Mouse (Mus musculus) hindbrain, embryonic 11.5 days (tissue): ENCODE data around the gene Gm36864. TPM values are rescaled to one million over a fixed set of nuclear protein-coding genes. Genes with fewer than 3 reads are reported as not detected.
"Not testable (repeated sequence)": the region's sequence is repeated elsewhere in the genome, so short reads cannot be mapped to it uniquely, and the experiment has no call there.

Experiments
- ATAC-seq: fragments of 200-750 bp; cut with Nextera tagmentation; 2 replicates; pipeline ENCODE4 v1.8.0; 2017; ENCODE audit warnings: mild to moderate bottlenecking, moderate TSS enrichment, moderate library complexity; ENCODE audit not compliant: low FRiP score
- DNase-seq: peaks from one replicate; pipeline ENCODE4 v3.0.0-alpha.2; 2015; ENCODE audit warnings: low spot score
- H3K27ac ChIP-seq: fragments of 300-500 bp; sonication (generic); 2 replicates; pipeline ENCODE4 v1.5.1; 2014; ENCODE audit warnings: mild to moderate bottlenecking, low read depth, low read length
- H3K27me3 ChIP-seq: fragments of 300-500 bp; sonication (generic); 2 replicates; pipeline ENCODE4 v1.6.1; 2014; ENCODE audit warnings: mild to moderate bottlenecking, low read length, moderate library complexity, mixed read lengths; ENCODE audit not compliant: control insufficient read depth, insufficient read depth
- H3K36me3 ChIP-seq: fragments of 300-500 bp; sonication (generic); 2 replicates; pipeline ENCODE4 v1.6.1; 2014; ENCODE audit warnings: mild to moderate bottlenecking, low read length, moderate library complexity, mixed read lengths; ENCODE audit not compliant: control insufficient read depth, insufficient read depth
- H3K4me1 ChIP-seq: fragments of 300-500 bp; sonication (generic); replicated peaks from 2 replicates; pipeline ENCODE4 v1.6.1; 2014; ENCODE audit warnings: low read length, mixed read lengths; ENCODE audit not compliant: control insufficient read depth, insufficient read depth
- H3K4me2 ChIP-seq: fragments of 300-500 bp; sonication (generic); replicated peaks from 2 replicates; pipeline ENCODE4 v1.6.1; 2014; ENCODE audit warnings: mild to moderate bottlenecking, low read depth, low read length
- H3K4me3 ChIP-seq: fragments of 300-500 bp; sonication (generic); 2 replicates; pipeline ENCODE4 v1.5.1; 2014; ENCODE audit warnings: low read depth, low read length
- H3K9ac ChIP-seq: fragments of 300-500 bp; sonication (generic); 2 replicates; pipeline ENCODE4 v1.6.1; 2014; ENCODE audit warnings: low read depth, low read length
- H3K9me3 ChIP-seq: fragments of 300-500 bp; sonication (generic); 2 replicates; pipeline ENCODE4 v1.6.1; 2016; ENCODE audit warnings: low read length; ENCODE audit not compliant: control insufficient read depth
- WGBS: fragments of 180-500 bp; shearing (Covaris S2); extraction: QIAGEN DNeasy Blood & Tissue Kit; methylation state at CpG from one replicate; pipeline ENCODE4 v1.1.7; 2014; 5-methylcytosine and 5-hydroxymethylcytosine counted together
- polyA plus RNA-seq: library from polyadenylated mRNA; unstranded; fragments of >200 nt; fragmentation: Nextera tagmentation; extraction: Ambion mirVana; gene quantifications from 2 replicates; pipeline ENCODE4 v1.2.1, GENCODE M21; 2014

The Gm36864 gene
- polyA plus RNA-seq = not detected in 2 replicates

- no peak for DNase-seq
- Histone ChIP-seq H3K27ac (no peak within 1 kb of the TSS), H3K9ac (no peak within 1 kb of the TSS), H3K4me2 (no peak within 1 kb of the TSS), H3K4me3 (no peak within 1 kb of the TSS), H3K9me3 (no peaks in the 10 kb centered on the region), H3K36me3 (no peaks in the 10 kb centered on the region), H3K4me1 (no peaks in the 10 kb centered on the region), H3K27me3 (no peaks in the 10 kb centered on the region)
- 75% methylated on average over 3 of the region's 3 CpGs for WGBS
- ATAC-seq = no peak
Measured at GRCm38 (mm10) chr7:44235909-44236308, at the start of gene Gm36864. Gene Gm36864, plus strand, starts transcription at chr7:44236177.

- not testable (repeated sequence) for H3K4me2 ChIP-seq, DNase-seq, H3K36me3 ChIP-seq, H3K4me1 ChIP-seq, H3K9me3 ChIP-seq, H3K4me3 ChIP-seq, H3K27me3 ChIP-seq, H3K9ac ChIP-seq, ATAC-seq, H3K27ac ChIP-seq
- WGBS = 80% methylated on average over 8 of the region's 8 CpGs
Measured at GRCm38 (mm10) chr7:44186516-44186915, 49.5 kb upstream of the Gm36864 start.

- not testable (repeated sequence) for H3K36me3 ChIP-seq, DNase-seq, H3K4me1 ChIP-seq, H3K9me3 ChIP-seq, H3K4me2 ChIP-seq, H3K27ac ChIP-seq, H3K9ac ChIP-seq, H3K4me3 ChIP-seq, ATAC-seq, H3K27me3 ChIP-seq
Measured at GRCm38 (mm10) chr7:44187936-44188335, 48.0 kb upstream of the Gm36864 start, which contains the start of gene Klk1b24. Gene Klk1b24, plus strand, starts transcription at chr7:44188236.

- DNase-seq, H3K4me3 ChIP-seq, H3K27me3 ChIP-seq, H3K9me3 ChIP-seq, H3K4me2 ChIP-seq, H3K36me3 ChIP-seq, H3K9ac ChIP-seq, H3K27ac ChIP-seq, H3K4me1 ChIP-seq, ATAC-seq: not testable (repeated sequence)
- WGBS = 92% methylated on average over 1 of the region's 1 CpGs
Measured at GRCm38 (mm10) chr7:44193466-44193865, 42.5 kb upstream of the Gm36864 start.

- ATAC-seq (no peak), DNase-seq (no peak)
- Histone ChIP-seq H3K9me3 (no peaks in the 10 kb centered on the region), H3K4me3 (no peak within 1 kb of the TSS), H3K4me1 (no peaks in the 10 kb centered on the region), H3K27me3 (no peaks in the 10 kb centered on the region), H3K4me2 (no peak within 1 kb of the TSS), H3K27ac (no peak within 1 kb of the TSS), H3K36me3 (no peaks in the 10 kb centered on the region), H3K9ac (no peak within 1 kb of the TSS)
- WGBS = 74% methylated on average over 3 of the region's 3 CpGs
Measured at GRCm38 (mm10) chr7:44197891-44198290, 38.1 kb upstream of the Gm36864 start, which contains the start of gene Klk1b3. Gene Klk1b3, plus strand, starts transcription at chr7:44198191.

- not testable (repeated sequence) for H3K9me3 ChIP-seq, H3K27ac ChIP-seq, H3K4me2 ChIP-seq, H3K4me1 ChIP-seq, H3K36me3 ChIP-seq, ATAC-seq, H3K9ac ChIP-seq, H3K4me3 ChIP-seq, H3K27me3 ChIP-seq, DNase-seq
- 63% methylated on average over 3 of the region's 3 CpGs for WGBS
Measured at GRCm38 (mm10) chr7:44207135-44207534, 28.8 kb upstream of the Gm36864 start, which contains the start of gene Klk1b4. Gene Klk1b4, plus strand, starts transcription at chr7:44207435.

- no peak overlapping the region for H3K9ac ChIP-seq
- no peak overlapping the region for H3K4me3 ChIP-seq
- H3K4me2 ChIP-seq = no peak overlapping the region
- H3K27me3 ChIP-seq = no peaks in the 10 kb centered on the region
- ATAC-seq (no peak), DNase-seq (no peak)
- no peak overlapping the region for H3K27ac ChIP-seq
- H3K9me3 ChIP-seq = no peaks in the 10 kb centered on the region
- no peaks in the 10 kb centered on the region for H3K4me1 ChIP-seq
- 78% methylated on average over 3 of the region's 3 CpGs for WGBS
- no peaks in the 10 kb centered on the region for H3K36me3 ChIP-seq
Measured at GRCm38 (mm10) chr7:44208307-44208706, 27.7 kb upstream of the Gm36864 start.

GRCm38 (mm10) chr7:44215645-44216044 is 20.3 kb upstream of the Gm36864 start, which contains the start of gene Klk1b5:
Gene Klk1b5, plus strand, starts transcription at chr7:44215945.
- no peak within 1 kb of the TSS for H3K27ac ChIP-seq
- no peaks in the 10 kb centered on the region for H3K27me3 ChIP-seq
- H3K4me2 ChIP-seq = no peak within 1 kb of the TSS
- 76% methylated on average over 1 of the region's 1 CpGs for WGBS
- no peaks in the 10 kb centered on the region for H3K36me3 ChIP-seq
- no peak within 1 kb of the TSS for H3K9ac ChIP-seq
- no peaks in the 10 kb centered on the region for H3K4me1 ChIP-seq
- ATAC-seq (no peak), DNase-seq (no peak)
- H3K4me3 ChIP-seq = no peak within 1 kb of the TSS
- no peaks in the 10 kb centered on the region for H3K9me3 ChIP-seq

- not testable (repeated sequence) for H3K9me3 ChIP-seq, H3K4me2 ChIP-seq, H3K9ac ChIP-seq, DNase-seq, H3K4me1 ChIP-seq, H3K4me3 ChIP-seq, H3K36me3 ChIP-seq, H3K27me3 ChIP-seq, H3K27ac ChIP-seq, ATAC-seq
- 72% methylated on average over 8 of the region's 10 CpGs for WGBS
Measured at GRCm38 (mm10) chr7:44221601-44222000, 14.4 kb upstream of the Gm36864 start.
